Mouse (Mus musculus) thymus, postnatal 10 days (tissue): ENCODE data around the gene Aqr.
"Not testable (repeated sequence)": the region's sequence is repeated elsewhere in the genome, so short reads cannot be mapped to it uniquely, and the experiment has no call there.

Source experiments
- DNase-seq, 2 experiments: peaks; one replicate each; pipeline ENCODE4 v3.0.0; 2021; ENCODE audit warnings: low spot score in 2 of 2

The Aqr gene

GRCm38 (mm10) chr2:114186924-114187323 lies at the start of gene Aqr:
Gene Aqr, minus strand, starts transcription at chr2:114187024.
- DNase-seq = not testable (repeated sequence)

GRCm38 (mm10) chr2:114236566-114236965 lies 49.7 kb upstream of the Aqr start:
- DNase-seq = no peak

GRCm38 (mm10) chr2:114235584-114235983 lies 48.8 kb upstream of the Aqr start:
- no peak for DNase-seq

- no peak for DNase-seq
Measured at GRCm38 (mm10) chr2:114231248-114231647, 44.4 kb upstream of the Aqr start.

- DNase-seq = no peak
Measured at GRCm38 (mm10) chr2:114228672-114229071, 41.8 kb upstream of the Aqr start.

GRCm38 (mm10) chr2:114205036-114205435 lies 18.2 kb upstream of the Aqr start:
- DNase-seq = no peak

GRCm38 (mm10) chr2:114201574-114201973 lies 14.8 kb upstream of the Aqr start:
- DNase-seq = no peak

- DNase-seq = peak; percentile 50 to 65
Measured at GRCm38 (mm10) chr2:114200932-114201559, 14.2 kb upstream of the Aqr start, which contains the start of gene Zfp770. Gene Zfp770, minus strand, starts transcription at chr2:114201469.

- DNase-seq = no peak
Measured at GRCm38 (mm10) chr2:114196421-114196820, 9.6 kb upstream of the Aqr start.

- DNase-seq = no peak
Measured at GRCm38 (mm10) chr2:114177802-114178733, 8.8 kb downstream of the Aqr start.

GRCm38 (mm10) chr2:114174651-114175484 lies 12.0 kb downstream of the Aqr start:
- DNase-seq = peak; percentile 72

- DNase-seq = no peak
Measured at GRCm38 (mm10) chr2:114173248-114173647, 13.6 kb downstream of the Aqr start.

GRCm38 (mm10) chr2:114167837-114168236 lies 19.0 kb downstream of the Aqr start:
- DNase-seq = no peak

- no peak for DNase-seq
Measured at GRCm38 (mm10) chr2:114161978-114162377, 24.8 kb downstream of the Aqr start.

GRCm38 (mm10) chr2:114157345-114157744 lies 29.5 kb downstream of the Aqr start:
- no peak for DNase-seq

- no peak for DNase-seq
Measured at GRCm38 (mm10) chr2:114156639-114157038, 30.2 kb downstream of the Aqr start.

- no peak for DNase-seq
Measured at GRCm38 (mm10) chr2:114153247-114153646, 33.6 kb downstream of the Aqr start.

GRCm38 (mm10) chr2:114146864-114147458 lies 39.9 kb downstream of the Aqr start:
- no peak for DNase-seq

- DNase-seq = peak; percentile 28 to 54
Measured at GRCm38 (mm10) chr2:114145315-114145801, 41.5 kb downstream of the Aqr start.

GRCm38 (mm10) chr2:114144915-114145314 lies 41.9 kb downstream of the Aqr start:
- DNase-seq = peak; percentile 39 to 42

- no peak for DNase-seq
Measured at GRCm38 (mm10) chr2:114143842-114144241, 43.0 kb downstream of the Aqr start.
